Mouse (Mus musculus) myocyte (in vitro differentiated cells): ENCODE results near the gene Lamc3.

Experiments used
- E2F4 ChIP-seq: IDR thresholded peaks from one replicate; pipeline ENCODE4 v1.6.1; 2011; ENCODE audit warnings: mild to moderate bottlenecking, control low read depth, moderate library complexity; ENCODE audit not compliant: insufficient read depth
- POLR2A ChIP-seq: IDR thresholded peaks from one replicate; pipeline ENCODE4 v1.6.1; 2011; ENCODE audit warnings: low read depth, mild to moderate bottlenecking, control low read depth, moderate library complexity; ENCODE audit not compliant: insufficient read length
- POLR2AphosphoS2 ChIP-seq: IDR thresholded peaks from one replicate; pipeline ENCODE4 v1.6.1; 2011; ENCODE audit warnings: low read depth, control low read depth; ENCODE audit not compliant: insufficient read length
- USF1 ChIP-seq: IDR thresholded peaks from one replicate; pipeline ENCODE4 v1.6.1; 2011; ENCODE audit warnings: low read depth, mild to moderate bottlenecking, control low read depth, moderate library complexity

- no peak for TF ChIP-seq POLR2A
- TF ChIP-seq POLR2AphosphoS2, result no peak
- TF ChIP-seq USF1, result no peak
- TF ChIP-seq E2F4, result no peak
These were observed 19.3 kb downstream of the Lamc3 start for GRCm38 (mm10) chr2:31906407-31906806.
